Mouse (Mus musculus): Measurements from ENCODE around the gene Atp1b3. TPM values are rescaled to one million over a fixed set of nuclear protein-coding genes. Genes with fewer than 3 reads are reported as not detected.

Atp1b3 gene
- polyA plus RNA-seq, 1 experiment: 23.5 TPM

DNA sequence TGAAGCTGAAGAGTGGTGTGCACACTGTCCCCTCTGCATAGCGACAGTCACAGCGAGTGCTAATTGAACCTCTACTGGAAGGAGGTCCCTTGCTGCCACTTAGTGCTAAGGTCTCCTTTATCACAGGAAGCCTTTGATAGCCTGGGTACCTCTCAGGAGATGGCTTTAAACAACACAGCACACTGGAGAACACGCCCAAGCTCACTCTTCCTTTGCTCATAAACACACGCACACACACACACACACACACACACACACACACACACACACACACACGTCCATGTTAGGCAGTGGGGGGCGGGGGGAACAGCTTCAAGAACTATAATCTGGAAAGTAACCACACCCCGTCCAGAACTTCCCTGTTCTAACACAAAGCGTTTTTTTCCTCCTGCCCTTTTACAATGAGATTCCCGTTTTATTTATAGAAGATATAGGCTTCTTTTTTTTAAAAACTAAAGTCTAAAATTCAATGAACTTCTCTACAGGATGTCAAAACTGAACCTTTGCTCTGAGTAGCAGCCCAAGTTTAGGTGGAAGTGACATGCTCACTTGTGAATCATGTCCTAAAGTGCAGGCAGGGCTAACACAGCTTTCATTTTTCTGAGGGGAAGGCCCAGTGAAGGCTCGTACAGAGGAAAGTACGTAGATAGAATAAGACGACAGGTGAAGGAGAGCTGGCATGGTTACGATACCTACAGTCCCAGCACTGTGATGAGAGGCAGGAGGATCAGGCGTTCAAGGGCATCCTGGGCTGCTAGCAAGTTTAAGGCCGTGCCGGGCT lies 30.9 kb upstream of the Atp1b3 start:
- Histone ChIP-seq H3K36me3 (ENCODE audit: control insufficient read depth, insufficient read depth, low read length) (no peaks in the 10 kb centered on the region), H3K4me3 (ENCODE audit: low read depth, low read length) (no peak overlapping the region), H3K27ac (ENCODE audit: insufficient read depth, low read depth, low read length) (peak overlapping the region; percentile 21; the same call in 1 of the 2 replicates), H3K27me3 (ENCODE audit: control insufficient read depth, insufficient read depth, low read length) (no peaks in the 10 kb centered on the region), H3K4me1 (ENCODE audit: control insufficient read depth, insufficient read depth, insufficient read length, low read length) (peaks cover 8% of the 10 kb centered on the region; the same call in 1 of the 2 replicates)
- WGBS: 32% methylated on average over 16 of the region's 16 CpGs
- no peak for TF ChIP-seq POLR2A (IDR thresholded peaks at IDR 0.05; ENCODE audit: low read depth, low read length)

GRCm38 (mm10) chr9:96393731-96394235 lies 29.5 kb upstream of the Atp1b3 start:
- H3K4me1 ChIP-seq (ENCODE audit: control insufficient read depth, insufficient read depth, insufficient read length, low read length): peaks cover 8% of the 10 kb centered on the region; the same call in 1 of the 2 replicates
- H3K4me3 ChIP-seq (ENCODE audit: low read depth, low read length): no peak overlapping the region
- H3K27me3 ChIP-seq (ENCODE audit: control insufficient read depth, insufficient read depth, low read length): no peaks in the 10 kb centered on the region
- TF ChIP-seq POLR2A (IDR thresholded peaks at IDR 0.05; ENCODE audit: low read depth, low read length): no peak
- H3K27ac ChIP-seq (ENCODE audit: insufficient read depth, low read depth, low read length): no peak overlapping the region
- WGBS: 65% methylated on average over 2 of the region's 2 CpGs
- no peaks in the 10 kb centered on the region for H3K36me3 ChIP-seq (ENCODE audit: control insufficient read depth, insufficient read depth, low read length)

DNA sequence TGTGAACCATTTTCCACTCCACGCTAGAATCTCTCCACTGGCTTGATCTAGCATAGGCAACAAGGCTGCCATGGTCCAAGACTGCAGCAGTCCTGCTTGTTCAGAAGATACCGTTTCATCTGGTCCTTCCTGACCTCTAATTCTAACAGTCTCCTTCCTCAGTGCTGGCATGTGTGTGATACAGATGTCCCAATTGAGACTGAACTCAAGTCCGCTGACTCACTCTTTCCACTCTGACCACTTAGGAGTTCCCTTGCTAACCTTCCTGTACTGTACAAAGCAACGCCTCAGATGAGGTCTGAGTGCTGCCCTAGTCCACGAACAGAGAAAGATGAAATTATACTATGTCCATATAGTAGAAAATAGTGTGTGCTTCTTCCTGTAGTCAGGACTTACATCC lies 28.9 kb upstream of the Atp1b3 start:
- Histone ChIP-seq H3K4me3 (ENCODE audit: low read depth, low read length) (no peak overlapping the region), H3K4me1 (ENCODE audit: control insufficient read depth, insufficient read depth, insufficient read length, low read length) (peaks cover 8% of the 10 kb centered on the region; the same call in 1 of the 2 replicates), H3K27me3 (ENCODE audit: control insufficient read depth, insufficient read depth, low read length) (no peaks in the 10 kb centered on the region), H3K36me3 (ENCODE audit: control insufficient read depth, insufficient read depth, low read length) (no peaks in the 10 kb centered on the region), H3K27ac (ENCODE audit: insufficient read depth, low read depth, low read length) (no peak overlapping the region)
- TF ChIP-seq CTCF (IDR thresholded peaks at IDR 0.05; ENCODE audit: extremely low read depth, insufficient read length, insufficient replicate concordance, low read depth, low read length): no peak
- TF ChIP-seq POLR2A (IDR thresholded peaks at IDR 0.05; ENCODE audit: low read depth, low read length): no peak
- 79% methylated on average over 5 of the region's 5 CpGs for WGBS

GRCm38 (mm10) chr9:96391921-96392320 lies 27.7 kb upstream of the Atp1b3 start:
- Histone ChIP-seq H3K27ac (ENCODE audit: insufficient read depth, low read depth, low read length) (no peak overlapping the region), H3K36me3 (ENCODE audit: control insufficient read depth, insufficient read depth, low read length) (no peaks in the 10 kb centered on the region), H3K4me1 (ENCODE audit: control insufficient read depth, insufficient read depth, insufficient read length, low read length) (peaks cover 8% of the 10 kb centered on the region; the same call in 1 of the 2 replicates), H3K4me3 (ENCODE audit: low read depth, low read length) (no peak overlapping the region), H3K27me3 (ENCODE audit: control insufficient read depth, insufficient read depth, low read length) (no peaks in the 10 kb centered on the region)
- TF ChIP-seq CTCF (IDR thresholded peaks at IDR 0.05; ENCODE audit: extremely low read depth, insufficient read length, insufficient replicate concordance, low read depth, low read length): no peak
- no peak for TF ChIP-seq POLR2A (IDR thresholded peaks at IDR 0.05; ENCODE audit: low read depth, low read length)
- 91% methylated on average over 1 of the region's 1 CpGs for WGBS

GRCm38 (mm10) chr9:96383714-96384487 lies 19.7 kb upstream of the Atp1b3 start:
- no peaks in the 10 kb centered on the region for H3K27me3 ChIP-seq (ENCODE audit: control insufficient read depth, insufficient read depth, low read length)
- TF ChIP-seq CTCF (IDR thresholded peaks at IDR 0.05; ENCODE audit: extremely low read depth, insufficient read length, insufficient replicate concordance, low read depth, low read length): no peak
- no peak for TF ChIP-seq POLR2A (IDR thresholded peaks at IDR 0.05; ENCODE audit: low read depth, low read length)

GRCm38 (mm10) chr9:96382756-96383155 lies 18.5 kb upstream of the Atp1b3 start:
- no peak for TF ChIP-seq CTCF (IDR thresholded peaks at IDR 0.05; ENCODE audit: extremely low read depth, insufficient read length, insufficient replicate concordance, low read depth, low read length)
- TF ChIP-seq POLR2A (IDR thresholded peaks at IDR 0.05; ENCODE audit: low read depth, low read length): no peak
- Histone ChIP-seq H3K4me3 (ENCODE audit: low read depth, low read length) (no peak overlapping the region), H3K27me3 (ENCODE audit: control insufficient read depth, insufficient read depth, low read length) (no peaks in the 10 kb centered on the region), H3K4me1 (ENCODE audit: control insufficient read depth, insufficient read depth, insufficient read length, low read length) (0 out of 2 replicates have a peak, but pooled peaks cover 3% of the 10 kb centered on the region), H3K27ac (ENCODE audit: insufficient read depth, low read depth, low read length) (no peak overlapping the region), H3K36me3 (ENCODE audit: control insufficient read depth, insufficient read depth, low read length) (no peaks in the 10 kb centered on the region)
- 74% methylated on average over 4 of the region's 4 CpGs for WGBS

More at GRCm38 (mm10) chr9:96383714-96384487, 19.7 kb upstream of the Atp1b3 start:
- H3K27ac ChIP-seq (ENCODE audit: insufficient read depth, low read depth, low read length): no peak overlapping the region
- 71% methylated on average over 18 of the region's 18 CpGs for WGBS
- no peak overlapping the region for H3K4me3 ChIP-seq (ENCODE audit: low read depth, low read length)
- no peaks in the 10 kb centered on the region for H3K36me3 ChIP-seq (ENCODE audit: control insufficient read depth, insufficient read depth, low read length)
- no peaks in the 10 kb centered on the region for H3K4me1 ChIP-seq (ENCODE audit: control insufficient read depth, insufficient read depth, insufficient read length, low read length)

- H3K4me1 ChIP-seq (ENCODE audit: control insufficient read depth, insufficient read depth, insufficient read length, low read length): 0 out of 2 replicates have a peak, but pooled peaks cover 3% of the 10 kb centered on the region
- H3K4me3 ChIP-seq (ENCODE audit: low read depth, low read length): no peak overlapping the region
- no peak for TF ChIP-seq CTCF (IDR thresholded peaks at IDR 0.05; ENCODE audit: extremely low read depth, insufficient read length, insufficient replicate concordance, low read depth, low read length)
- no peak for TF ChIP-seq POLR2A (IDR thresholded peaks at IDR 0.05; ENCODE audit: low read depth, low read length)
These were observed 17.2 kb upstream of the Atp1b3 start for GRCm38 (mm10) chr9:96381393-96381792.

More at GRCm38 (mm10) chr9:96381393-96381792, 17.2 kb upstream of the Atp1b3 start:
- Histone ChIP-seq H3K27me3 (ENCODE audit: control insufficient read depth, insufficient read depth, low read length) (no peaks in the 10 kb centered on the region), H3K27ac (ENCODE audit: insufficient read depth, low read depth, low read length) (no peak overlapping the region), H3K36me3 (ENCODE audit: control insufficient read depth, insufficient read depth, low read length) (no peaks in the 10 kb centered on the region)
- 40% methylated on average over 13 of the region's 13 CpGs for WGBS

All from small intestine, adult 2 months (tissue).